Mouse (Mus musculus) midbrain, embryonic 12.5 days (tissue): ENCODE measurements around the gene Gnb1l. TPM values are rescaled to one million over a fixed set of nuclear protein-coding genes. Genes with fewer than 3 reads are reported as not detected.

Experiments used
- ATAC-seq: fragments of 200-750 bp; cut with Nextera tagmentation; 2 replicates; pipeline ENCODE4 v1.8.0; 2017; ENCODE audit warnings: low read depth, moderate TSS enrichment, moderate library complexity; ENCODE audit not compliant: low FRiP score
- H3K27ac ChIP-seq: fragments of 300-500 bp; sonication (generic); replicated peaks from 2 replicates; pipeline ENCODE4 v1.5.1; 2016; ENCODE audit warnings: mild to moderate bottlenecking
- H3K27me3 ChIP-seq: fragments of 300-500 bp; sonication (generic); 2 replicates; pipeline ENCODE4 v1.6.1; 2016; ENCODE audit warnings: mild to moderate bottlenecking
- H3K36me3 ChIP-seq: fragments of 300-500 bp; sonication (generic); 2 replicates; pipeline ENCODE4 v1.6.1; 2016
- H3K4me1 ChIP-seq: fragments of 300-500 bp; sonication (generic); 2 replicates; pipeline ENCODE4 v1.6.1; 2016
- H3K4me2 ChIP-seq: fragments of 300-500 bp; sonication (generic); replicated peaks from 2 replicates; pipeline ENCODE4 v1.6.1; 2016; ENCODE audit warnings: mild to moderate bottlenecking, moderate library complexity
- H3K4me3 ChIP-seq: fragments of 300-500 bp; sonication (generic); 2 replicates; pipeline ENCODE4 v1.5.1; 2016; ENCODE audit warnings: mild to moderate bottlenecking
- H3K9ac ChIP-seq: fragments of 300-500 bp; sonication (generic); replicated peaks from 2 replicates; pipeline ENCODE4 v1.6.1; 2016; ENCODE audit warnings: mild to moderate bottlenecking, moderate library complexity
- H3K9me3 ChIP-seq: fragments of 300-500 bp; sonication (generic); 2 replicates; pipeline ENCODE4 v1.6.1; 2016; ENCODE audit warnings: mild to moderate bottlenecking
- WGBS: fragments of 180-500 bp; shearing (Covaris S2); methylation state at CpG from one replicate; pipeline ENCODE4 v1.1.7; 2016; 5-methylcytosine and 5-hydroxymethylcytosine counted together
- polyA plus RNA-seq: library from polyadenylated mRNA; unstranded; fragments of >200 nt; fragmentation: Nextera tagmentation; extraction: Ambion mirVana; gene quantifications from 2 replicates; pipeline ENCODE4 v1.2.1, GENCODE M21; 2016

The Gnb1l gene
- polyA plus RNA-seq, result 11.0 and 11.2 TPM in 2 replicates

GRCm38 (mm10) chr16:18498558-18498990, at the start of gene Gnb1l, which contains the start of gene Rtl10:
TSS of gene Gnb1l (plus strand) at chr16:18498713.
TSS of gene Rtl10 (plus strand) at chr16:18498901.
- Histone ChIP-seq H3K9ac (peak within 1 kb of the TSS; percentile 83), H3K36me3 (peaks cover 17% of the 10 kb centered on the region), H3K4me2 (peak within 1 kb of the TSS; percentile 77), H3K4me1 (peaks cover 19% of the 10 kb centered on the region), H3K4me3 (peak within 1 kb of the TSS; percentile 69), H3K27ac (peak within 1 kb of the TSS; percentile 92), H3K27me3 (no peaks in the 10 kb centered on the region), H3K9me3 (no peaks in the 10 kb centered on the region)
- WGBS, result under 1% methylated on average over 39 of the region's 51 CpGs
- ATAC-seq, result peak; percentile 99

GRCm38 (mm10) chr16:18449005-18449404, 49.5 kb upstream of the Gnb1l start:
- 96% methylated on average over 4 of the region's 4 CpGs for WGBS
- Histone ChIP-seq H3K9ac (no peak overlapping the region), H3K9me3 (no peaks in the 10 kb centered on the region), H3K36me3 (0 out of 2 replicates have a peak, but pooled peaks cover 3% of the 10 kb centered on the region), H3K4me1 (no peaks in the 10 kb centered on the region; the same call in 1 of the 2 replicates), H3K4me3 (no peak overlapping the region), H3K27ac (no peak overlapping the region), H3K4me2 (no peak overlapping the region), H3K27me3 (no peaks in the 10 kb centered on the region)
- no peak for ATAC-seq

GRCm38 (mm10) chr16:18451486-18452181, 46.9 kb upstream of the Gnb1l start:
- Histone ChIP-seq H3K27me3 (no peaks in the 10 kb centered on the region), H3K9me3 (no peaks in the 10 kb centered on the region), H3K4me2 (no peak overlapping the region), H3K36me3 (peaks cover 11% of the 10 kb centered on the region), H3K4me1 (no peaks in the 10 kb centered on the region; the same call in 1 of the 2 replicates), H3K9ac (no peak overlapping the region), H3K27ac (no peak overlapping the region), H3K4me3 (no peak overlapping the region)
- WGBS, result 77% methylated on average over 9 of the region's 9 CpGs
- ATAC-seq, result no peak

GRCm38 (mm10) chr16:18452361-18452862, 46.1 kb upstream of the Gnb1l start:
- no peak overlapping the region for H3K9ac ChIP-seq
- H3K36me3 ChIP-seq, result peaks cover 11% of the 10 kb centered on the region
- ATAC-seq, result no peak
- no peak overlapping the region for H3K4me2 ChIP-seq
- H3K27me3 ChIP-seq, result no peaks in the 10 kb centered on the region
- WGBS, result 85% methylated on average over 8 of the region's 8 CpGs
- no peak overlapping the region for H3K27ac ChIP-seq
- H3K4me3 ChIP-seq, result no peak overlapping the region
- no peaks in the 10 kb centered on the region; the same call in 1 of the 2 replicates for H3K4me1 ChIP-seq
- no peaks in the 10 kb centered on the region for H3K9me3 ChIP-seq

GRCm38 (mm10) chr16:18453846-18454245, 44.7 kb upstream of the Gnb1l start:
- Histone ChIP-seq H3K9ac (no peak overlapping the region), H3K36me3 (peaks cover 11% of the 10 kb centered on the region), H3K27me3 (peaks cover 6% of the 10 kb centered on the region; the same call in 1 of the 2 replicates), H3K27ac (no peak overlapping the region), H3K4me3 (no peak overlapping the region), H3K4me1 (peaks cover 2% of the 10 kb centered on the region), H3K9me3 (no peaks in the 10 kb centered on the region), H3K4me2 (no peak overlapping the region)
- 60% methylated on average over 5 of the region's 5 CpGs for WGBS
- ATAC-seq, result no peak

GRCm38 (mm10) chr16:18455407-18455806, 43.1 kb upstream of the Gnb1l start:
- H3K4me2 ChIP-seq, result no peak overlapping the region
- H3K4me3 ChIP-seq, result no peak overlapping the region
- no peak for ATAC-seq
- peaks cover 11% of the 10 kb centered on the region; the same call in 1 of the 2 replicates for H3K27me3 ChIP-seq
- H3K36me3 ChIP-seq, result peaks cover 8% of the 10 kb centered on the region
- H3K4me1 ChIP-seq, result peaks cover 17% of the 10 kb centered on the region
- H3K27ac ChIP-seq, result no peak overlapping the region
- 90% methylated on average over 6 of the region's 6 CpGs for WGBS
- no peaks in the 10 kb centered on the region for H3K9me3 ChIP-seq
- H3K9ac ChIP-seq, result no peak overlapping the region

GRCm38 (mm10) chr16:18458661-18459060, 39.9 kb upstream of the Gnb1l start:
- Histone ChIP-seq H3K27ac (no peak overlapping the region), H3K36me3 (peaks cover 8% of the 10 kb centered on the region), H3K27me3 (peaks cover 21% of the 10 kb centered on the region)

GRCm38 (mm10) chr16:18459335-18459954, 39.1 kb upstream of the Gnb1l start:
- H3K9ac ChIP-seq, result peak overlapping the region; percentile 28
- ATAC-seq, result peak; percentile 21
- no peak overlapping the region for H3K4me3 ChIP-seq
- H3K9me3 ChIP-seq, result no peaks in the 10 kb centered on the region
- H3K36me3 ChIP-seq, result peaks cover 8% of the 10 kb centered on the region
- H3K4me1 ChIP-seq, result peaks cover 34% of the 10 kb centered on the region
- H3K27me3 ChIP-seq, result peaks cover 21% of the 10 kb centered on the region
- 7% methylated on average over 12 of the region's 12 CpGs for WGBS
- peak overlapping the region; percentile 39 for H3K4me2 ChIP-seq
- peak overlapping the region; percentile 67 for H3K27ac ChIP-seq

More at GRCm38 (mm10) chr16:18458661-18459060, 39.9 kb upstream of the Gnb1l start:
- Histone ChIP-seq H3K9ac (no peak overlapping the region), H3K4me3 (no peak overlapping the region), H3K4me2 (no peak overlapping the region), H3K4me1 (peaks cover 34% of the 10 kb centered on the region), H3K9me3 (no peaks in the 10 kb centered on the region)
- ATAC-seq, result no peak

- WGBS, result 1% methylated on average over 11 of the region's 11 CpGs
- peak; percentile 78 for ATAC-seq
- Histone ChIP-seq H3K27me3 (peaks cover 21% of the 10 kb centered on the region), H3K4me3 (no peak overlapping the region), H3K27ac (peak overlapping the region; percentile 67), H3K4me2 (peak overlapping the region; percentile 39), H3K4me1 (peaks cover 34% of the 10 kb centered on the region), H3K9ac (peak overlapping the region; percentile 28), H3K9me3 (no peaks in the 10 kb centered on the region), H3K36me3 (peaks cover 8% of the 10 kb centered on the region; the same call in 1 of the 2 replicates)
Measured at GRCm38 (mm10) chr16:18459955-18460370, 38.5 kb upstream of the Gnb1l start.

- H3K27ac ChIP-seq, result no peak overlapping the region
- no peak for ATAC-seq
- peaks cover 21% of the 10 kb centered on the region for H3K27me3 ChIP-seq
- H3K9me3 ChIP-seq, result no peaks in the 10 kb centered on the region
- H3K36me3 ChIP-seq, result peaks cover 8% of the 10 kb centered on the region; the same call in 1 of the 2 replicates
- WGBS, result 89% methylated on average over 3 of the region's 3 CpGs
- H3K4me2 ChIP-seq, result no peak overlapping the region
- no peak overlapping the region for H3K9ac ChIP-seq
- no peak overlapping the region for H3K4me3 ChIP-seq
- H3K4me1 ChIP-seq, result peaks cover 34% of the 10 kb centered on the region
Measured at GRCm38 (mm10) chr16:18460826-18461225, 37.7 kb upstream of the Gnb1l start.

GRCm38 (mm10) chr16:18462031-18462430, 36.5 kb upstream of the Gnb1l start:
- Histone ChIP-seq H3K27me3 (peaks cover 21% of the 10 kb centered on the region), H3K4me1 (peaks cover 34% of the 10 kb centered on the region), H3K36me3 (no peaks in the 10 kb centered on the region), H3K4me2 (no peak overlapping the region), H3K4me3 (no peak overlapping the region), H3K9ac (no peak overlapping the region), H3K9me3 (no peaks in the 10 kb centered on the region), H3K27ac (no peak overlapping the region)
- no peak for ATAC-seq
- 57% methylated on average over 9 of the region's 9 CpGs for WGBS

GRCm38 (mm10) chr16:18462598-18462997, 35.9 kb upstream of the Gnb1l start:
- WGBS, result 60% methylated on average over 8 of the region's 8 CpGs
- no peak for ATAC-seq
- Histone ChIP-seq H3K9ac (no peak overlapping the region), H3K9me3 (no peaks in the 10 kb centered on the region), H3K27ac (no peak overlapping the region), H3K4me1 (peaks cover 34% of the 10 kb centered on the region), H3K27me3 (peaks cover 21% of the 10 kb centered on the region), H3K36me3 (no peaks in the 10 kb centered on the region), H3K4me3 (no peak overlapping the region), H3K4me2 (no peak overlapping the region)
